Mouse (Mus musculus) mouse embryonic stem cell (cell line): Measurements from ENCODE around the gene Ppp3ca.

Source experiments
- in situ Hi-C, 2 experiments: fragments of 300-500 bp; cut with MboI; formaldehyde crosslinking; loops; 1 replicate in 1 of 2; 3 replicates in 1 of 2; pipeline ENCODE4 v1.14.3; 2019 to 2020; ENCODE audit warnings: low sequenced_read_pairs in 2 of 2, low pct_unique_long_range_greater_than_20kb in 1 of 2, mixed read lengths in 1 of 2; ENCODE audit not compliant: unreplicated experiment in 1 of 2

Gene Ppp3ca

GRCm38 (mm10) chr3:136782058-136782457 is 112.1 kb downstream of the Ppp3ca start:
- in situ Hi-C loops: no loop called here

- in situ Hi-C loops: no loop called here
Measured at GRCm38 (mm10) chr3:136785686-136786085, 115.8 kb downstream of the Ppp3ca start.

GRCm38 (mm10) chr3:136790261-136790871 is 120.4 kb downstream of the Ppp3ca start:
- in situ Hi-C loops: no loop called here

GRCm38 (mm10) chr3:136791404-136791803 is 121.5 kb downstream of the Ppp3ca start:
- in situ Hi-C loops: no loop called here

- in situ Hi-C loops: no loop called here
Measured at GRCm38 (mm10) chr3:136791946-136792345, 122.0 kb downstream of the Ppp3ca start.

- in situ Hi-C loops: no loop called here
Measured at GRCm38 (mm10) chr3:136793411-136793810, 123.5 kb downstream of the Ppp3ca start.

- in situ Hi-C loops: no loop called here
Measured at GRCm38 (mm10) chr3:136794426-136795217, 124.7 kb downstream of the Ppp3ca start.

- in situ Hi-C loops: no loop called here
Measured at GRCm38 (mm10) chr3:136798896-136799295, 129.0 kb downstream of the Ppp3ca start.

GRCm38 (mm10) chr3:136802595-136802994 is 132.7 kb downstream of the Ppp3ca start:
- in situ Hi-C loops: no loop called here

GRCm38 (mm10) chr3:136805897-136806296 is 136.0 kb downstream of the Ppp3ca start:
- in situ Hi-C loops: no loop called here

GRCm38 (mm10) chr3:136810271-136810670 is 140.3 kb downstream of the Ppp3ca start:
- in situ Hi-C loops: no loop called here

GRCm38 (mm10) chr3:136812162-136812561 is 142.2 kb downstream of the Ppp3ca start:
- in situ Hi-C loops: no loop called here

- in situ Hi-C loops: no loop called here
Measured at GRCm38 (mm10) chr3:136812791-136813190, 142.9 kb downstream of the Ppp3ca start.

GRCm38 (mm10) chr3:136813886-136814285 is 144.0 kb downstream of the Ppp3ca start:
- in situ Hi-C loops: no loop called here

GRCm38 (mm10) chr3:136814916-136815315 is 145.0 kb downstream of the Ppp3ca start:
- in situ Hi-C loops: no loop called here

GRCm38 (mm10) chr3:136816319-136816718 is 146.4 kb downstream of the Ppp3ca start:
- in situ Hi-C loops: no loop called here

GRCm38 (mm10) chr3:136818997-136819396 is 149.1 kb downstream of the Ppp3ca start:
- in situ Hi-C loops: no loop called here

- in situ Hi-C loops: no loop called here
Measured at GRCm38 (mm10) chr3:136821039-136821438, 151.1 kb downstream of the Ppp3ca start.

GRCm38 (mm10) chr3:136821993-136822392 is 152.1 kb downstream of the Ppp3ca start:
- in situ Hi-C loops: no loop called here

GRCm38 (mm10) chr3:136822431-136822830 is 152.5 kb downstream of the Ppp3ca start:
- in situ Hi-C loops: no loop called here
